Mouse (Mus musculus): Measurements from ENCODE around the gene Tkfc. TPM values are rescaled to one million over a fixed set of nuclear protein-coding genes. Genes with fewer than 3 reads are reported as not detected.

Gene Tkfc
- polyA plus RNA-seq, 1 experiment from 2014 or later: 39.4 TPM

- in situ Hi-C loops (cut with MboI; ENCODE audit: low pct_unique_long_range_greater_than_20kb): no loop called here
- no peak for TF ChIP-seq CTCF (IDR thresholded peaks at IDR 0.05)
- ChIA-PET POLR2A (no interaction called here), CTCF (interaction anchor here (0.9 to 2.5 kb wide), 5 partner anchors 9 to 36 kb away, joined by 3 to 14 read pairs (median 5); partner anchors contain the start of genes Cpsf7 and Sdhaf2)
- ATAC-seq: no peak
- no peaks in the 10 kb centered on the region for H3K27me3 ChIP-seq
- no peak for DNase-seq (ENCODE audit: low read depth, low spot score)
Observed at GRCm38 (mm10) chr19:10539454-10539853, 66.0 kb downstream of the Tkfc start.

Other genes starting within 250 kb of the Tkfc start
- 4.1 TPM for gene Syt7, start 216.6 kb downstream of the Tkfc start, polyA plus RNA-seq (2021)
- 0.06 TPM for gene Lrrc10b, start 148.2 kb downstream of the Tkfc start, polyA plus RNA-seq (2021)
- gene Ppp1r32, start 122.7 kb downstream of the Tkfc start, polyA plus RNA-seq (2021): 0.14 TPM
- gene Cpsf7, start 80.4 kb downstream of the Tkfc start, polyA plus RNA-seq (2021): 71.9 TPM
- gene Sdhaf2, start 79.5 kb downstream of the Tkfc start, polyA plus RNA-seq (2021): 81.9 TPM
- gene Tmem216, start 49.4 kb downstream of the Tkfc start, polyA plus RNA-seq (2021): 36.5 TPM
- 40.0 TPM for gene Cyb561a3, start 28.5 kb downstream of the Tkfc start, polyA plus RNA-seq (2021)
- gene Tmem138, start 28.3 kb downstream of the Tkfc start, polyA plus RNA-seq (2021): 50.3 TPM
- 622 TPM for gene Ddb1, start 327 bp downstream of the Tkfc start, polyA plus RNA-seq (2021)
- 0.06 TPM for gene Vwce, start 28.6 kb upstream of the Tkfc start, polyA plus RNA-seq (2021)
- gene Pga5, start 72.4 kb upstream of the Tkfc start, polyA plus RNA-seq (2021): 0.06 TPM
- 52.9 TPM for gene Vps37c, start 83.1 kb upstream of the Tkfc start, polyA plus RNA-seq (2021)
- gene Cd5, start 133.3 kb upstream of the Tkfc start, polyA plus RNA-seq (2021): not detected
- 0.08 TPM for gene Cd6, start 224.4 kb upstream of the Tkfc start, polyA plus RNA-seq (2021)
- 0.26 TPM for gene Slc15a3, start 234.1 kb upstream of the Tkfc start, polyA plus RNA-seq (2021)